Mouse (Mus musculus): ENCODE data around the gene Smco3. TPM values are rescaled to one million over a fixed set of nuclear protein-coding genes. Genes with fewer than 3 reads are reported as not detected.

Gene Smco3
- polyA plus RNA-seq, 1 experiment = 0.74 TPM

- TF ChIP-seq POLR2A (IDR thresholded peaks at IDR 0.05; ENCODE audit: borderline replicate concordance, low read depth, low read length) (no peak), CTCF (IDR thresholded peaks at IDR 0.05; ENCODE audit: low read depth, low read length) (no peak)
- H3K27ac ChIP-seq (ENCODE audit: insufficient read depth, low read depth, low read length) = no peak overlapping the region
- H3K4me1 ChIP-seq (ENCODE audit: control insufficient read depth, insufficient read depth, low read length) = peaks cover 7% of the 10 kb centered on the region
- H3K4me3 ChIP-seq (ENCODE audit: insufficient read depth, low read length) = no peak overlapping the region
These were observed 25.8 kb upstream of the Smco3 start for GRCm38 (mm10) chr6:136861020-136861419.

- Histone ChIP-seq H3K27ac (ENCODE audit: insufficient read depth, low read depth, low read length) (no peak overlapping the region), H3K4me3 (ENCODE audit: insufficient read depth, low read length) (no peak overlapping the region), H3K4me1 (ENCODE audit: control insufficient read depth, insufficient read depth, low read length) (peaks cover 11% of the 10 kb centered on the region)
- TF ChIP-seq POLR2A (IDR thresholded peaks at IDR 0.05; ENCODE audit: borderline replicate concordance, low read depth, low read length) = no peak
- no peak for TF ChIP-seq CTCF (IDR thresholded peaks at IDR 0.05; ENCODE audit: low read depth, low read length)
These were observed 23.2 kb upstream of the Smco3 start for GRCm38 (mm10) chr6:136858420-136858819.

- H3K27ac ChIP-seq (ENCODE audit: insufficient read depth, low read depth, low read length) = no peak overlapping the region
- TF ChIP-seq POLR2A (IDR thresholded peaks at IDR 0.05; ENCODE audit: borderline replicate concordance, low read depth, low read length) (no peak), CTCF (IDR thresholded peaks at IDR 0.05; ENCODE audit: low read depth, low read length) (no peak)
- peaks cover 11% of the 10 kb centered on the region for H3K4me1 ChIP-seq (ENCODE audit: control insufficient read depth, insufficient read depth, low read length)
- H3K4me3 ChIP-seq (ENCODE audit: insufficient read depth, low read length) = no peak overlapping the region
These were observed 22.6 kb upstream of the Smco3 start for GRCm38 (mm10) chr6:136857873-136858260.

- TF ChIP-seq CTCF (IDR thresholded peaks at IDR 0.05; ENCODE audit: low read depth, low read length) = no peak
- TF ChIP-seq POLR2A (IDR thresholded peaks at IDR 0.05; ENCODE audit: borderline replicate concordance, low read depth, low read length) = no peak
- no peak within 1 kb of the TSS for H3K4me3 ChIP-seq (ENCODE audit: insufficient read depth, low read length)
- peaks cover 11% of the 10 kb centered on the region for H3K4me1 ChIP-seq (ENCODE audit: control insufficient read depth, insufficient read depth, low read length)
- no peak within 1 kb of the TSS for H3K27ac ChIP-seq (ENCODE audit: insufficient read depth, low read depth, low read length)
These were observed 22.1 kb upstream of the Smco3 start, which contains the start of gene Art4 for GRCm38 (mm10) chr6:136857186-136857872. Art4 (minus strand) TSS chr6:136857733.

DNA sequence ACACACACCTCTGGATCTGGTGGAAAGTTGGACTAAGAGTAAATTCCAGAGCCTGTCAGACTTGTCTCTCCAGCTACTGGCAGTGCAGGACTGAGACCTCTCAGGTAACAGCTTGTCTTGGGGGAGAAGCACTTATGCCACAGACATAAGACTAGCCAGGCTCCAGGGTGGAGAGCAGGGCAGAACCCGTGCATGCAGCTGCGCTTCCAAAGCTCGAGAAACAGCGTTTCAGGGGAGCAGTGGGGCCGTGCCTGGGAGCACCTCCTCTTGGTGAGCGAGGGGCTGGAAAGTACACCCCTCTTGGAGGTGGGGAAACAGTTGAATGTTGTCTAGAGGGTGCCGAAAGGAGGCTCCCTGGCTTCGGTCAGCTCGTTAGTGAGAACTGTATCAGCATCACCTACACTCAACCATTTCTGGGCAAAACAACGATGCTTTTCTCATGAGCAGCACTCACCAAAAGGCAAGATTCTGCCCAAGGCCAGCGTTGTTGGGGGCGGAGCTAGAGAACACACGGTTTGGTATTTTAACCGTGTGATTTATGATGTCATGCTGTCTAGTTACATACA lies 20.9 kb upstream of the Smco3 start:
- H3K27ac ChIP-seq (ENCODE audit: insufficient read depth, low read depth, low read length) = no peak overlapping the region
- peaks cover 10% of the 10 kb centered on the region for H3K4me1 ChIP-seq (ENCODE audit: control insufficient read depth, insufficient read depth, low read length)
- TF ChIP-seq CTCF (IDR thresholded peaks at IDR 0.05; ENCODE audit: low read depth, low read length) = no peak
- no peak for TF ChIP-seq POLR2A (IDR thresholded peaks at IDR 0.05; ENCODE audit: borderline replicate concordance, low read depth, low read length)
- no peak overlapping the region for H3K4me3 ChIP-seq (ENCODE audit: insufficient read depth, low read length)

- Histone ChIP-seq H3K27ac (ENCODE audit: insufficient read depth, low read depth, low read length) (no peak overlapping the region), H3K4me3 (ENCODE audit: insufficient read depth, low read length) (no peak overlapping the region), H3K4me1 (ENCODE audit: control insufficient read depth, insufficient read depth, low read length) (peaks cover 9% of the 10 kb centered on the region)
- TF ChIP-seq POLR2A (IDR thresholded peaks at IDR 0.05; ENCODE audit: borderline replicate concordance, low read depth, low read length) = no peak
- no peak for TF ChIP-seq CTCF (IDR thresholded peaks at IDR 0.05; ENCODE audit: low read depth, low read length)
These were observed 19.9 kb upstream of the Smco3 start for GRCm38 (mm10) chr6:136855183-136855582.

- TF ChIP-seq CTCF (IDR thresholded peaks at IDR 0.05; ENCODE audit: low read depth, low read length) = no peak
- TF ChIP-seq POLR2A (IDR thresholded peaks at IDR 0.05; ENCODE audit: borderline replicate concordance, low read depth, low read length) = no peak
- peaks cover 9% of the 10 kb centered on the region for H3K4me1 ChIP-seq (ENCODE audit: control insufficient read depth, insufficient read depth, low read length)
- H3K4me3 ChIP-seq (ENCODE audit: insufficient read depth, low read length) = no peak overlapping the region
- no peak overlapping the region for H3K27ac ChIP-seq (ENCODE audit: insufficient read depth, low read depth, low read length)
These were observed 19.1 kb upstream of the Smco3 start for GRCm38 (mm10) chr6:136854361-136854781.

- no peak overlapping the region for H3K27ac ChIP-seq (ENCODE audit: insufficient read depth, low read depth, low read length)
- TF ChIP-seq CTCF (IDR thresholded peaks at IDR 0.05; ENCODE audit: low read depth, low read length) (no peak), POLR2A (IDR thresholded peaks at IDR 0.05; ENCODE audit: borderline replicate concordance, low read depth, low read length) (no peak)
- no peak overlapping the region for H3K4me3 ChIP-seq (ENCODE audit: insufficient read depth, low read length)
- H3K4me1 ChIP-seq (ENCODE audit: control insufficient read depth, insufficient read depth, low read length) = peaks cover 9% of the 10 kb centered on the region
These were observed 17.5 kb upstream of the Smco3 start for GRCm38 (mm10) chr6:136852762-136853161.

- no peak overlapping the region for H3K27ac ChIP-seq (ENCODE audit: insufficient read depth, low read depth, low read length)
- TF ChIP-seq POLR2A (IDR thresholded peaks at IDR 0.05; ENCODE audit: borderline replicate concordance, low read depth, low read length) = no peak
- no peak for TF ChIP-seq CTCF (IDR thresholded peaks at IDR 0.05; ENCODE audit: low read depth, low read length)
- H3K4me1 ChIP-seq (ENCODE audit: control insufficient read depth, insufficient read depth, low read length) = peaks cover 9% of the 10 kb centered on the region
- no peak overlapping the region for H3K4me3 ChIP-seq (ENCODE audit: insufficient read depth, low read length)
These were observed 17.1 kb upstream of the Smco3 start for GRCm38 (mm10) chr6:136852348-136852747.

DNA sequence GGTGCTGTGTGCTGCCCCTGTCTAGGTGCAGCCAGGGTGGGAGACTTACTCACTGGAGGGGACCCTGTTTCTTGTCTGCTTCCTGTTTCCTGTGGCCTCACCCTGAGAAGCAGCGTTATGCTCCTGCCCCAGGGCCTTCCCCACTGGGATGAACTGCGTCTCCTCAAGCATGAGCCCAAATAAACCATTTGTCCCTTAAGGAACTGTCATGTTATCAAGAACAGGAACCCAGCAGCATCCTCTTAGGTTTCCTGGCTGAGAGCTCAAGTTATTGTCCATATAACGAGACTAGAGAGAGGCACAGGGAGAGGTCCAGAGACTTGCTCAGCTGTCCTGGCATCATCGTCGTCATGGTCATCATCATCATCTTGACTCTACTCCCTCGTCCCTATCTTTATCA lies 15.0 kb upstream of the Smco3 start:
- no peak overlapping the region for H3K27ac ChIP-seq (ENCODE audit: insufficient read depth, low read depth, low read length)
- H3K4me3 ChIP-seq (ENCODE audit: insufficient read depth, low read length) = no peak overlapping the region
- no peaks in the 10 kb centered on the region for H3K4me1 ChIP-seq (ENCODE audit: control insufficient read depth, insufficient read depth, low read length)

More for the DNA sequence above, 15.0 kb upstream of the Smco3 start:
- TF ChIP-seq POLR2A (IDR thresholded peaks at IDR 0.05; ENCODE audit: borderline replicate concordance, low read depth, low read length) (no peak), CTCF (IDR thresholded peaks at IDR 0.05; ENCODE audit: low read depth, low read length) (no peak)

Data from bone marrow macrophage, adult 2 months (primary cell).